ENCODE assay signal across 30 mouse cellular contexts in the genomic region with DNA sequence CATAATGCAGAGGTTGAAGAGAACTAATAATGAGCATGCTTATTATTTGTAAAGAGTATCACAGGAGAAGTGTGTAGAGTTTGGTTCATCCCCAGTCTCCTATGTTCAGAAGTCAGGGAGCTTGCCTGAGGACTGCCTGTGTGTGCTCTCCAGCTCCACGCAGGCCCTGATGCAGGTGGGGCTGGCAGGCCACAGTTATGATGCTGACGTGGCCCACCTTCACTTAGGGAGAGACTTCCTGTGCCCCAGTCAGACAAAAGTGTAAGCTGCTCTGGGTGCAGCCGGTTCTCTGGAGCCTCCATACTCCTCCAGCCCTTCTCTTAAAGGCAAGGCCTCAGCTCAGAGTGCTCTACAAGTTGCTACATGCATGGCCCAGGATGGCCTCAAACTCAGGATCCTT.
DNase-seq lines count a peak whose midpoint lies in the region; ATAC-seq lines count a peak whose summit lies in the region.
"Had no signal": no experiment of that assay in that cellular context is flagged by ENCODE, and none has a peak within 500 bp of the region (broad histone marks: within the 10 kb centered on the region; RNA-seq: fewer than 3 reads in every experiment).

No protein-coding gene starts in this region.

- ATAC-seq in forebrain, embryonic 15.5 days (replicated peaks), result no peak
- ATAC-seq: forebrain, embryonic 16.5 days; hindbrain, embryonic 16.5 days; Patski had no signal

- 77% methylated on average over 3 of the region's 3 CpGs for WGBS in heart, embryonic 10.5 days
- WGBS in forebrain, embryonic 15.5 days, result 84% methylated on average over 3 of the region's 3 CpGs

- intact Hi-C loops in heart, postnatal 14 days (cut with DNase I), result no loop called here

- H3K4me1 ChIP-seq in heart, embryonic 10.5 days, result no peaks in the 10 kb centered on the region
- H3K4me1 ChIP-seq in forebrain, embryonic 15.5 days, result no peaks in the 10 kb centered on the region
- H3K4me1 ChIP-seq: embryonic facial prominence, embryonic 10.5 days; embryonic facial prominence, embryonic 13.5 days; forebrain, embryonic 12.5 days; hindbrain, embryonic 10.5 days; hindbrain, embryonic 13.5 days had no signal

- peak overlapping the region; percentile 36; the same call in 1 of the 2 replicates for H3K27ac ChIP-seq in heart, embryonic 10.5 days
- H3K27ac ChIP-seq in forebrain, embryonic 15.5 days (replicated peaks), result no peak overlapping the region
- H3K27ac ChIP-seq: embryonic facial prominence, embryonic 10.5 days; embryonic facial prominence, embryonic 13.5 days; forebrain, embryonic 12.5 days; heart, embryonic 13.5 days; hindbrain, embryonic 10.5 days; hindbrain, embryonic 13.5 days had no signal

- H3K9me3 ChIP-seq in heart, embryonic 10.5 days, result no peaks in the 10 kb centered on the region
- no peaks in the 10 kb centered on the region for H3K9me3 ChIP-seq in forebrain, embryonic 15.5 days
- H3K9me3 ChIP-seq: embryonic facial prominence, embryonic 10.5 days; embryonic facial prominence, embryonic 13.5 days; forebrain, embryonic 12.5 days; G1E; heart, embryonic 13.5 days; hindbrain, embryonic 10.5 days; hindbrain, embryonic 13.5 days had no signal

- DNase-seq in heart, embryonic 10.5 days (ENCODE audit: low spot score), result no peak
- no peak for DNase-seq in heart, postnatal 14 days
- DNase-seq in thymus, adult 18-20 months, result peak; percentile 11 to 20
- peak; percentile 40 for DNase-seq in thymus, postnatal 0 days (ENCODE audit: low spot score)
- peak; percentile 41 for DNase-seq in thymus, postnatal 25 days
- no peak for DNase-seq in kidney, adult 8-10 months
- no peak for DNase-seq in embryo, embryonic 11 days
- DNase-seq: adrenal gland, postnatal 10 days; adrenal gland, postnatal 36 days; B cell, adult 2 months; cerebellum, adult 18-20 months; cerebellum, adult 9-10 months; cerebellum, postnatal 25 days; gastrocnemius, postnatal 10 days; gastrocnemius, postnatal 36 days; heart, adult 18-20 months; heart, postnatal 36 days had no signal

- H3K27me3 ChIP-seq in heart, embryonic 10.5 days (ENCODE audit: insufficient read depth, poor library complexity, severe bottlenecking), result no peaks in the 10 kb centered on the region
- no peaks in the 10 kb centered on the region for H3K27me3 ChIP-seq in forebrain, embryonic 15.5 days
- H3K27me3 ChIP-seq: CH12.LX; embryonic facial prominence, embryonic 13.5 days; forebrain, embryonic 12.5 days; heart, embryonic 13.5 days; hindbrain, embryonic 13.5 days; Patski had no signal

- no peak overlapping the region for H3K4me2 ChIP-seq in forebrain, embryonic 15.5 days (replicated peaks)
- H3K4me2 ChIP-seq: embryonic facial prominence, embryonic 13.5 days; forebrain, embryonic 12.5 days; heart, embryonic 13.5 days; hindbrain, embryonic 13.5 days had no signal

- H3K36me3 ChIP-seq in heart, embryonic 10.5 days, result no peaks in the 10 kb centered on the region
- no peaks in the 10 kb centered on the region for H3K36me3 ChIP-seq in forebrain, embryonic 15.5 days
- H3K36me3 ChIP-seq: embryonic facial prominence, embryonic 10.5 days; embryonic facial prominence, embryonic 13.5 days; forebrain, embryonic 12.5 days; heart, embryonic 13.5 days; hindbrain, embryonic 10.5 days; hindbrain, embryonic 13.5 days had no signal

- H3K4me3 ChIP-seq in heart, embryonic 10.5 days, result no peak overlapping the region
- H3K4me3 ChIP-seq in forebrain, embryonic 15.5 days, result no peak overlapping the region
- H3K4me3 ChIP-seq: embryonic facial prominence, embryonic 10.5 days; embryonic facial prominence, embryonic 13.5 days; erythroblast, embryonic 14.5 days; forebrain, embryonic 12.5 days; heart, embryonic 13.5 days; hindbrain, embryonic 10.5 days; hindbrain, embryonic 13.5 days had no signal

- H3K9ac ChIP-seq in forebrain, embryonic 15.5 days (replicated peaks), result no peak overlapping the region
- H3K9ac ChIP-seq: embryonic facial prominence, embryonic 13.5 days; forebrain, embryonic 12.5 days; heart, embryonic 13.5 days; hindbrain, embryonic 13.5 days had no signal

Comparison
In these comparisons a context has a peak if more than half of its experiments do, and no peak if none do; other contexts are left out.
1. DNase-seq: peak in thymus, adult 18-20 months (2 of 2), thymus, postnatal 0 days (single experiment) and thymus, postnatal 25 days (single experiment); none in heart, embryonic 10.5 days (single experiment), heart, postnatal 14 days (0 of 2), kidney, adult 8-10 months (0 of 2) and embryo, embryonic 11 days (single experiment).